Mouse (Mus musculus) neutrophil, adult 5-6 weeks (primary cell): Measurements from ENCODE around the gene Dnmt3b. TPM values are rescaled to one million over a fixed set of nuclear protein-coding genes. Genes with fewer than 3 reads are reported as not detected.
"Not testable (repeated sequence)": the region's sequence is repeated elsewhere in the genome, so short reads cannot be mapped to it uniquely, and the experiment has no call there.

ENCODE experiments used
- ATAC-seq: fragments of 151-379, 151-347 bp; 2 replicates; pipeline ENCODE4 v1.8.0; 2017; ENCODE audit warnings: mild to moderate bottlenecking, moderate TSS enrichment; ENCODE audit not compliant: insufficient number of reproducible peaks, poor library complexity, low FRiP score, severe bottlenecking; ENCODE audit errors: extremely low read depth
- total RNA-seq: library from RNA; stranded (forward); fragments of 200-1000 nt; gene quantifications from 2 replicates; pipeline ENCODE4 v1.2.3, GENCODE M21; 2017

Gene Dnmt3b
- total RNA-seq, 1 experiment from 2014 or later, result 6.6 TPM

- not testable (repeated sequence) for ATAC-seq
Observed at GRCm38 (mm10) chr2:153693413-153693812, 44.2 kb downstream of the Dnmt3b start.

DNA sequence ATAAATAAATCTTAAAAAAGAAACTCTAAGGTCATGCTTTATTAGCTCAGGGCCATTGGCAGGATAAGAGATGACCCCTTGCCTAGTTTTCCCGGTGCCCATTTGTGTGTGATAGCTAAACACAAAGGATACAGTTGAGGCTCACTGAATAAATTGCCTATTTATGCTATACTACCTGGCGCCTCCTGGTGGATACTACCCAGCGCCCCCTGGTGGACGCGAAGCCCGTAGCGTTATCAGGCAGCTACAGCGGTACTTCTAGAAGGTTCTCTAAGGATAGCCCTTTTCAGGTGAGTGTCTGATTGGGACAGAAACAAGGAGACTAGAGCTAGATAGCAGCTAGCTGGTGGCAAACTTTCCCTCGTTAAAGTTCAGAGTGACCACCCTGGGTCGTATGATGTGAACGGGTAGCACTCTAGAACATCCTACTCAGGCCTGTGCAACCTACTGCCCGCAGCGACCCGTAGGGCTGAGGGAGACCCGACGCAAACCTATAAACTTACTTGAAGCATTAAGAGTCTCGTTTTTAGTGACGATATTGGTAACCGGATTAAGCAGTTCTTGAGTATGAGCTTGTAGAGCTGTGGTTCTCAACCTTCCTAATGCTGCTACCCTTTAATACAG lies 45.3 kb downstream of the Dnmt3b start:
- peak; percentile 51; the same call in 1 of the 2 replicates for ATAC-seq

- ATAC-seq, result no peak
Observed at GRCm38 (mm10) chr2:153696352-153696751, 47.1 kb downstream of the Dnmt3b start, which contains the start of gene Dnmt3c. Gene Dnmt3c (plus strand): TSS chr2:153696652.

GRCm38 (mm10) chr2:153703389-153703788 lies 54.1 kb downstream of the Dnmt3b start:
- ATAC-seq, result no peak

- ATAC-seq, result no peak
Observed at GRCm38 (mm10) chr2:153710701-153711330, 61.6 kb downstream of the Dnmt3b start.

- no peak for ATAC-seq
Observed at GRCm38 (mm10) chr2:153712646-153713091, 63.4 kb downstream of the Dnmt3b start.

DNA sequence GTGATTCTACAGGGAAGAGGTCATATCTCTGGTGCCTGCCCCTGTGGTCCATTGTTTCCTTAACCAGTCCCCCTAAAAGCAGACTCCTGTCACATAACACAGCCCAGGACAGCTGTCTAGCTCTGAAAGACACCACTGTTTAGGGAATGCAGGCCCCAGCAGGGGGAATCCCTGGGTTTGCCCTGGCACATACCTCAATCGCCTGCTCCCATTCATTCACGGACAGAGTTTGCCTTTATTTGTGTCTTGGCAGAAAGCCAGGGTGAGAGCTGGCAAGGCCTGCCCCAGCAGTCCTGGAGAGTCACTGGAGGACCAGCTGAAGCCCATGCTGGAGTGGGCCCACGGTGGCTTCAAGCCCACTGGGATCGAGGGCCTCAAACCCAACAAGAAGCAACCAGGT lies 64.0 kb downstream of the Dnmt3b start:
- no peak for ATAC-seq

GRCm38 (mm10) chr2:153717861-153718260 lies 68.6 kb downstream of the Dnmt3b start:
- not testable (repeated sequence) for ATAC-seq

GRCm38 (mm10) chr2:153723098-153723497 lies 73.8 kb downstream of the Dnmt3b start:
- ATAC-seq, result no peak

DNA sequence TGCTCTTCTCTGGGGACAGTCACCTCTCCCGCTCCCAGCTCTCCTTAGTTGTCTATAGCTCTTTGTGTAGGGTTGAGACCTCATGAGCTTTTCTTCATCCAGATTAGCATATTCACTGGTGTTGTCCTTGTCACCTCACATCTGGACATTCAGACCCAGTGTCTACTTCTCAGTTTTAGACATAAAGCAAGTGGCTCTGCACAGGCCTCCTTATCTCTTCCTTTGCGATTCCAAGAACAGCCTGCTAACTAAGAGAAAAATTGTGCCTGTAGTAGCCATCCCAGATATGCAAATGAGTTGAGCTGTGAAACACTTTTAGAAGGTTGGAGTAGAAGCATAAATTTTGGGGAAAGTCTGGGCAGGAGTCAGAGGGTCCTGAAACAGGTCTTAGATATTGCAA lies 75.2 kb downstream of the Dnmt3b start:
- no peak for ATAC-seq

DNA sequence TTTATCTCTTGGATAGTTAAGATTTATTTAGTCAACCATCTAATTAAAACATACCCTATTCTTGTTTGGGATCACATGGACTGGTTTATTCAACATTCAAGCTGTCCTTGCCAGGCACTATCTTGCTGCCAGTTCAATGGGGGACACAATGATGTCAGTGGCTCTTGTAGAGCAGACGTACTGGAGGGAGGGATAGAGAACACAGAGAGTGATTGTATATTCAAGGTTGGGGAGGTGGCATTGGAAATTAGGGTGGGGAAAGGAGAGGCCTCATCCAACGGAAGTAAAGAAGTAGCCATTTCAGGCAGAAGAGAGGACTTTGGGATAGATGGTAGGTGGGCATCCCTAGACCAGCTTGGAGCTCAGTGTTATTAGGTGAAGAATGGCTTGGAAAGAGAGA lies 75.6 kb downstream of the Dnmt3b start:
- no peak for ATAC-seq

- no peak for ATAC-seq
Observed at GRCm38 (mm10) chr2:153725291-153725690, 76.0 kb downstream of the Dnmt3b start.

DNA sequence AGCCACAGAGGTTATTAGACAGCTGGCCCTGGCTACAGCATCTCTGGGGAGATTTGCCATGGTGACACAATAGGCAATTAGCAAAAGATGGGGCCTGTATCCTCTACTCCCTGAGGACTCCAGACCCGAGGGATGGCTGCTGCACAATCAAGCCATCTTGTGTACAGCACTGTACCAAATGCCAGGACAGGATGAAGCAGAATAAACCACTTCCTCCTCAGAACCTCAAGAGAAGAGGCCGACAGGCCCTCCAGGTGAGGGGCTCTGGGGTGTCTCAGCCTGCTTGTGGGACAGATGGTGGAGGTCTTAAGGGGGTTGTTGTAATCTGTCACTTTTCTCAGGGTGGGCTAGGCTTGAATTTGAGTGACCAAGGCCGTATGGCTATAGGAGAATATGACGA lies 84.8 kb downstream of the Dnmt3b start:
- ATAC-seq, result no peak

Other genes starting within 250 kb of the Dnmt3b start
- gene 4930404H24Rik, start 156.7 kb upstream of the Dnmt3b start, total RNA-seq, result not detected in 2 replicates
- 1.4 and 2.0 TPM in 2 replicates for gene Nol4l, start 119.5 kb upstream of the Dnmt3b start, total RNA-seq
- gene Commd7, start 16.7 kb upstream of the Dnmt3b start, total RNA-seq, result 20.9 and 21.9 TPM in 2 replicates
- not detected in 2 replicates for gene Dnmt3c, start 47.2 kb downstream of the Dnmt3b start, total RNA-seq
- 49.0 and 142 TPM in 2 replicates for gene Mapre1, start 91.8 kb downstream of the Dnmt3b start, total RNA-seq
- gene Efcab8, start 130.5 kb downstream of the Dnmt3b start, total RNA-seq, result 0.25 and 1.9 TPM in 2 replicates
- gene Sun5, start 221.6 kb downstream of the Dnmt3b start, total RNA-seq, result not detected in 2 replicates
- not detected in 2 replicates for gene Bpifb2, start 225.6 kb downstream of the Dnmt3b start, total RNA-seq